Mouse (Mus musculus) bone marrow, adult 2 months (tissue): Measurements from ENCODE around the gene Enah. TPM values are rescaled to one million over a fixed set of nuclear protein-coding genes. Genes with fewer than 3 reads are reported as not detected.

ENCODE experiments used
- H3K27ac ChIP-seq: fragments of 200-500 bp; 2 replicates; pipeline ENCODE4 v1.5.1; 2012; ENCODE audit warnings: low read depth, mild to moderate bottlenecking, control low read depth, inconsistent platforms, low read length; ENCODE audit not compliant: control insufficient read depth, poor library complexity, insufficient read depth
- H3K4me1 ChIP-seq: fragments of 200-500 bp; 2 replicates; pipeline ENCODE4 v1.6.1; 2011; ENCODE audit warnings: low read length; ENCODE audit not compliant: control insufficient read depth, insufficient read depth
- H3K4me3 ChIP-seq: fragments of 200-500 bp; replicated peaks from 2 replicates; pipeline ENCODE3; 2011; ENCODE audit warnings: mild to moderate bottlenecking, low read depth, low read length, control low read depth; ENCODE audit not compliant: control insufficient read depth
- CTCF ChIP-seq: fragments of 200-500 bp; IDR thresholded peaks from 2 replicates; pipeline ENCODE4 v1.5.1; 2011; ENCODE audit warnings: low read length, control low read depth; ENCODE audit not compliant: control insufficient read depth, insufficient read depth
- POLR2A ChIP-seq: fragments of 200-500 bp; IDR thresholded peaks from 2 replicates; pipeline ENCODE4 v1.6.1; 2011; ENCODE audit warnings: low read depth, mild to moderate bottlenecking, control low read depth, low read length, borderline replicate concordance; ENCODE audit not compliant: control insufficient read depth
- WGBS: fragments of 180-500 bp; shearing (Covaris S2); methylation state at CpG from one replicate; pipeline ENCODE4 v1.1.7; 2018; 5-methylcytosine and 5-hydroxymethylcytosine counted together
- polyA plus RNA-seq: library from polyadenylated mRNA; stranded (reverse); fragments of >200 nt; gene quantifications from 2 replicates; pipeline ENCODE4 v1.2.4, GENCODE M21; 2011; ENCODE audit warnings: low replicate concordance; ENCODE audit not compliant: missing spikeins, insufficient read depth, insufficient read length

Enah gene
- polyA plus RNA-seq, 1 experiment: 20.3 TPM

DNA sequence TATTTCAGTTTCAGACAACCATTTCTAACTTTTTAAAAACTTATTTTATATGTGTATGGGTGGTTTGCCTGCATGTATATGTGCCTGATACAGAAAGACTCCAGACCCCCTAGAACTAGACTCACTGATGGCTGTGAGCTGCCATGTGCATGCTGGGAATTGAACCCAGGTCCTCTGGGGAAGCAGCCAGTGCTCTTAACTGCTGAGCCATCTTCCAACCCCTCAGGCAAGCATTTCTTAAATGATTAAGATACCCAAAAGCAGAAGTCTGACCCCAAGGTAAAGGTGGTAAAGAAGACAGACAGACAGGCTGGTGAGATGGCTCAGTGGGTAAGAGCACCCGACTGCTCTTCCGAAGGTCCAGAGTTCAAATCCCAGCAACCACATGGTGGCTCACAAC is 165.0 kb downstream of the Enah start:
- TF ChIP-seq CTCF (no peak), POLR2A (no peak)
- 95% methylated on average over 2 of the region's 2 CpGs for WGBS

DNA sequence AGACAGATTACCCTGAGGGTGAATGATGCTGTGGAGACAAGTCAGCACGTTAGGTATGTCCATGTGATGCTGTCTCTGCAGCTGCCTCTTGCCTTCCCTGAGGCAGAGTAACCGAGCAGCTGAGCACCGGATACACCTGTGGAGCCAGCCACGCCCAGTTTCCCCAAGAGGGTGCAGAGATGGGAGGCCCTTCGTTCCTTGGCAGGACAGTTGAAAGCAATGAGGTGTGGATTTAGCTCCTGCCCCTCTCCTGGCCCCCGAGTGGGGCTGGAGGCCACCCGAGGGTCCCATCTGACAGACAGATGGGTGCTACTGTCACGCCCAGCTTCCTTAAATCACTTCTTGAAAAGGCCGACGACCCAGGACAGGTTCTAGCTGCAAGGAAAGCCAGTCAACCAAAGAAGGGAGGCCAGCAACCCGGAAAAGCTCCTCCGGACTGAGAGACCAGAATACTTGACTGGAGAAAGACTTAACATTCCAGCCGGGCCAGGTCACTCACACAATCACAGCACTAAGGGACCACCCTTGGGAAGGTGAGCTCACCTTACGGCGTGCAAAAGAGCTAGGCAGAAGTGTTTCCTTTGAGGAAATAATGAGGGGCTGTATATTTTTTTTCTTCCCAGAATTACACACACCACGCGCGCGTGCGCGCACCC is 166.6 kb downstream of the Enah start:
- Histone ChIP-seq H3K4me3 (peak overlapping the region; percentile 69), H3K27ac (peak overlapping the region; percentile 83), H3K4me1 (peaks cover 5% of the 10 kb centered on the region; the same call in 1 of the 2 replicates)
- 2% methylated on average over 21 of the region's 21 CpGs for WGBS
- TF ChIP-seq CTCF (no peak), POLR2A (peak; percentile 65)

More for the DNA sequence above, 165.0 kb downstream of the Enah start:
- Histone ChIP-seq H3K4me3 (no peak overlapping the region), H3K4me1 (peaks cover 7% of the 10 kb centered on the region; the same call in 1 of the 2 replicates), H3K27ac (no peak overlapping the region)

- peak overlapping the region; percentile 69 for H3K4me3 ChIP-seq
- WGBS: 2% methylated on average over 13 of the region's 13 CpGs
- TF ChIP-seq POLR2A: no peak
- no peak for TF ChIP-seq CTCF
- peaks cover 5% of the 10 kb centered on the region; the same call in 1 of the 2 replicates for H3K4me1 ChIP-seq
- H3K27ac ChIP-seq: peak overlapping the region; percentile 92
Measured at GRCm38 (mm10) chr1:181852466-181852865, 167.3 kb downstream of the Enah start.

GRCm38 (mm10) chr1:181851521-181852310 is 168.1 kb downstream of the Enah start:
- Histone ChIP-seq H3K4me3 (no peak overlapping the region), H3K4me1 (peaks cover 5% of the 10 kb centered on the region; the same call in 1 of the 2 replicates), H3K27ac (no peak overlapping the region; the same call in 1 of the 2 replicates)
- 64% methylated on average over 12 of the region's 12 CpGs for WGBS
- TF ChIP-seq POLR2A (no peak), CTCF (no peak)

- 83% methylated on average over 4 of the region's 4 CpGs for WGBS
- no peak for TF ChIP-seq POLR2A
- TF ChIP-seq CTCF: no peak
- no peak overlapping the region for H3K4me3 ChIP-seq
- no peak overlapping the region for H3K27ac ChIP-seq
- H3K4me1 ChIP-seq: peaks cover 2% of the 10 kb centered on the region; the same call in 1 of the 2 replicates
Measured at GRCm38 (mm10) chr1:181850441-181850840, 169.3 kb downstream of the Enah start.

DNA sequence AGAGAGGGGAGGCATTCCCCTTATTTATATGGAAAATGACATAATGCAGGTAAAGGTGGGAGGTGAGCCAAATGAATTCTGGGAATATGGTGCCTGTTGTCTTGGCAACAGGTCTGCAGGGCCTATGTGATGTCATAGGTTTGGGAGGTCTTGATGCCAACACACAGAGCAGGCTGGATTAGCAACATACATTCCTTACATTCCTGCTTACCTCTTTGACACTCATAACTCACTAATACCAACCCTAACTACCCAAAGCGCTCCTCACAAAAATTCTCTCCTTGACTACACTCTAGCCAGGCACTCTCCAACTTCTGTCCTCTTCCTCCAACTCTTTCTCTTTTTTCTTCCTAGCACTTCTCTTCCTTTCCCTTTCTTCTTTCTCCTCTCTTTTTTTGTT is 171.6 kb downstream of the Enah start:
- TF ChIP-seq CTCF (no peak), POLR2A (no peak)
- Histone ChIP-seq H3K4me1 (peaks cover 2% of the 10 kb centered on the region; the same call in 1 of the 2 replicates), H3K27ac (no peak overlapping the region), H3K4me3 (no peak overlapping the region)
- 95% methylated on average over 1 of the region's 1 CpGs for WGBS

DNA sequence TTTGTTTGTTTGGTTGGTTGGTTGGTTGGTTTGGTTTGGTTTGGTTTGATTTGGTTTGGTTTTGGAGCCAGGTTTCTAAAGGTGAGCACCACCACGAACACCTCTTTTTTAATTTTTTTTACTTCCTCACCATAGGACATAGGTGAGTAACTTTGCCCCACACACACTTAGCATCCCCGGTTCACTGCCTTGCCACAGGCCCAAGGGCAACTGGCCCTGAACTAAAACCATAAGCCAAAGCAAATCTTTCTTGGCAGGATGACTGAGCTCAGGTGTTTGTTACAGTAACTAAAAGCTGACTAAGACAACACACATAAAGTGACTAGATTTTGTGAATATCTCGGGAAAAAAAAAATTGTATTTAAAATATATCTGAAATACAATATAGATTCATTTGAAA is 172.4 kb downstream of the Enah start:
- no peak overlapping the region for H3K27ac ChIP-seq
- TF ChIP-seq POLR2A (no peak), CTCF (no peak)
- WGBS: 71% methylated on average over 3 of the region's 3 CpGs
- peaks cover 2% of the 10 kb centered on the region; the same call in 1 of the 2 replicates for H3K4me1 ChIP-seq
- H3K4me3 ChIP-seq: no peak overlapping the region

Other genes with a start within 250 kb of the Enah start
- 160 and 176 TPM in 2 replicates for gene Lbr, start 176.9 kb downstream of the Enah start, polyA plus RNA-seq
- 69.5 and 72.7 TPM in 2 replicates for gene Srp9, start 104.7 kb upstream of the Enah start, polyA plus RNA-seq
- not detected in 2 replicates for gene Vmn1r1, start 144.5 kb upstream of the Enah start, polyA plus RNA-seq